Mouse (Mus musculus) liver, embryonic 14.5 days (tissue): ENCODE measurements around the gene Cnn3.
A peak's percentile ranks its signal among the peaks of the same experiment; 100 is the strongest.

Experiments
- CTCF ChIP-seq: IDR thresholded peaks from 2 replicates; pipeline ENCODE4 v1.5.1; 2016; ENCODE audit warnings: antibody characterized with exemption, low read depth, control low read depth
- EP300 ChIP-seq: IDR thresholded peaks from 2 replicates; pipeline ENCODE4 v1.6.1; 2016; ENCODE audit warnings: antibody characterized with exemption, low read depth

- TF ChIP-seq CTCF (no peak), EP300 (0 out of 2 replicates have a peak, but pooled peaks have one; percentile 9)
Observed at GRCm38 (mm10) chr3:121389366-121389765, 36.9 kb upstream of the Cnn3 start.
